Mouse (Mus musculus): ENCODE measurements around the gene Arfgef2.

Gene Arfgef2

DNA sequence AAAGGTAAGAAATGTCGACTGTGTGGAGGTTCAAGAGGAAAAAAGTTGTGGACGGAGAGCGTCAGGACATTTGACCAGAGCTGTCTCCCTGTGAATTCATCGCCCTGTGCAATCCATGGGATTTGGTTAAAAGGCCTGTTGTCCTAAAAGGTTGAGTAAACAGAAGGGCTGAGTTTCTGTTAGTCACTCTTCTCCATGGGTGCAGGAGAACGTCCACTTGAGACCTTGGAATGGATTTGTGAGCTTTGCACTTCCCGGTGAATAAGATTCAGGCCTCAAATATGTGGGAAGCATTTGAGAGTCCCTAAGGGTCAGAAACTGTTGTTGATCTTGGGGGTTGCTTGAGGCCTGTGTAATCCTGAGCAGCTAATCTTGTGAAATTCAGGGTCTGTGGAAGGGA lies 1.4 kb downstream of the Arfgef2 start:
- no peak for DNase-seq (ENCODE audit: low spot score)

DNA sequence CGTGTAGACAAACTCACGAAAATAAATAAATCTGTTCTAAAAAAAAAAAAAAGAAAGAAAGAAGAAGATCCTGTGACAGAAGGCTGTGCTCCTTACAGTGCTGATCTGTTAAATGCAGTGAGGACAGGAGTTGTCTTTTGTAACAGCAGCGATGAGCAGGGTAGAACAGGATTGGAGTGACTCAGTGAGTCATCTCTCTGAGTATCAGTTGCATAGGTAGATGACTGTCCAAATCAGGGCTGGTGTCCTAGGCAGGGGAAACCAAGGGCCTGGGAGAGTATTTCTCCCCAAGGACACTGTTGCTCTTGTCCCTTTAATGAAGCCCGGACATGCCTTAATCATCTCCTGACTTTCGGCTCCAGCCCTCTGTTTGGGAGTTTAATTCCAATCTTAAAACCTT lies 4.1 kb downstream of the Arfgef2 start:
- no peak for DNase-seq (ENCODE audit: low spot score)

DNA sequence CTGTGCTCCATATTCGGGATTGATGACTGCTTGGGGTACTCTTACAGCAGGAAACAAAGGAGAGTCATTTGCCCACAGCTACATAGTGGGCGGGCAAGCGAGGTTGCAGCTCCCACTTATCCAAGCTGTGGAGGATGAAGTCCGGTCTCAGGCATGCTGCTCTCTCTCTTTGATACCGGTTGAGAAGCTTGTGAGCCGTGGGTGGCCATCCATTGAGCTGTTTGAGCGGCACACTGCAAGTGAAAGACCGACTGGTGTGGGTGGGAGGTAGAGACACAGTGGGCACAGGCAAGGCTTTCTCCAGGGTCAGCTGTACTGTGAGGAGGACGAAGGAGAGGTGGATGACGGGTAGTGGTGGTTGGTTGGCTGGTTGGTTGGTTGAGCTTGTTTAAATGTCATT lies 5.4 kb downstream of the Arfgef2 start:
- no peak for DNase-seq (ENCODE audit: low spot score)

DNA sequence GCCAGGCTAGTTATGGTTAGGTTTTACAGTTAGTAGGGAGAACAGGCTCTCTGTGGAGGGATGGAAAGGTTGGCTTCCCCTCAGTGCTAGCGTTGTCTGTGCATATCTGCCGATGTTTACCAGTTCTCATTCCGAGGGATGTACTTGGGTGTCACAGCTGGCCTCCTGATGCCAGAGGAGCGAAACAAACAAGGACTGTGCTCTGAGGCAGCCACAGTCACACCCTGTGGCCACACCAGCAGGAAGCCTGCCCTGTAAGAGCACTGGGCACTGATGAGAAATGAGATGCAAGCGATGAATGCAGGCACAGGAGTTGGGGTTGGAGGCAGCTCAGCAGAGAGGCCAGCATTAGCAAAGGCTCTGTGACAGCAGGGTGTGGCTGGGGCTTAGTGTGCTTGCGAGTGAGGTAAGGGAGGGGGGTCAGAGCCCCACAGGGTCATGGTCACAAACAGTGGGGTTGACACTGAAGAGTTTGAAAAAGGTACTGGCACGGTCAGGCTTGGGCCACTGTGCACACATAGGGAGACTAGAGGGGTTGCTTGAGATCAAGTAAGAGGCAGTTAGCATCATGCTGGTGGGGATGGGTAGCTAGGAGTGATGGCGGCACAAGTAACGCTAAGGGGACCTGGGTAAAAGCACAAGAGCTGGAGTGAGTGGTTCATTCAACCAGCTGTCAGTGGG lies 13.2 kb downstream of the Arfgef2 start:
- DNase-seq (ENCODE audit: low spot score) = no peak

DNA sequence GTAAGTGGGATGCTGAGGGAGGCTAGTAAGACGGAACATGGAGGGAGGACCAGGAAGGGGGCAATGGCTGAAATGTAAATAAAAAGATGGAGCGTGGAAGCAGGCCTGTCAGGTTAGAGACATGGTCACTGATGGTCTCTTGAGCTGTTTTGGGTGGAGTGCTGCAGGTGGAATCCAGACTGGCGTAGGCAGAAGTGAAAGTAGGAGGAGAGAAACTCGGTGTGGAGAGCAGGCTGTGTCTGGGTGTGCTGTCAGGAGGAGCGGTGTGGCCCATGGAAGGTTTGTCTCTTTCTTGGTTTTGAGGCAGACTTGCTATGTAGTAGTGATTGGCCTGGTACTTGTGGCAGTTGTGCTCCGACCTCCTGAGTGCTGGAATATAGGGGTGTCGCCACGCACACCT lies 14.5 kb downstream of the Arfgef2 start:
- DNase-seq (ENCODE audit: low spot score) = no peak

DNA sequence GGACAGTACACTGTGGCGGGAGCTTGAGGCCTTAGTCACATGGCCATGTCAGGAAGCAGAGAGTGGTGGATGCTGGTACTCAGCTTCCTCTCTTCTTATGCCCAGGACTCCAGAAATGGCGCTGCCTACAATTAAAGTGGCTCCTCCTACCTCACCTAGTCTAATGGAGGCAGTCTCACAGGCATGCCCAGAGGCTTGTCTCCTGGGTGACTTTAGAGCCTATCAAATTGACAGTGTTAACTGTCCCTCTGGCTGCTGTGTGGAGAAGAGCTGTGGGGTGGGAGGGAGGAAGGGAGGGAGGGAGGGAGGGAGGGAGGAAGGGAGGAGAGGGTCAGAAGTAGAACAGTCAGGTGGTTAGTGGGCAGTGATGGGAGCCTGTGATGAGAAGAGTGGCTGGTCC lies 15.5 kb downstream of the Arfgef2 start:
- DNase-seq (ENCODE audit: low spot score) = no peak

DNA sequence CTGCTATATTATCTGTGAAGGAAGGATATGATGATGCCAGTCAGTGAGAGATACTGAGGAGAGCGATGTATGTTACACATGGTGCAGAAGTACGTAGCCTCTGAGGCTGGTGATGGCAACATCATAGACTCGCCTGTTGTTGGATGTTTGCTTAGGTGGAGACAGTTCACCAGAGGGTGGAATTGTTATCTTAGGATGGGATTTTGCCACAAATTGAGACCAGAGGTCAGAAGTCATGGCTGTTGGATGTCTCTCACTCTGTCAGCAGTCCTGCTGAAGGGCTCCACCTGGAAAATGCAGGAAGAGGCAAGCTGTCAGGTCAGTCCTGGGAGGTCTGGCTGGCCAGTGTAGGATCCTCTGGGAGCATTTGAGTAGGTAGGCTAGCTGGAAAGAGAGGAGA lies 16.0 kb downstream of the Arfgef2 start:
- DNase-seq (ENCODE audit: low spot score) = no peak

DNA sequence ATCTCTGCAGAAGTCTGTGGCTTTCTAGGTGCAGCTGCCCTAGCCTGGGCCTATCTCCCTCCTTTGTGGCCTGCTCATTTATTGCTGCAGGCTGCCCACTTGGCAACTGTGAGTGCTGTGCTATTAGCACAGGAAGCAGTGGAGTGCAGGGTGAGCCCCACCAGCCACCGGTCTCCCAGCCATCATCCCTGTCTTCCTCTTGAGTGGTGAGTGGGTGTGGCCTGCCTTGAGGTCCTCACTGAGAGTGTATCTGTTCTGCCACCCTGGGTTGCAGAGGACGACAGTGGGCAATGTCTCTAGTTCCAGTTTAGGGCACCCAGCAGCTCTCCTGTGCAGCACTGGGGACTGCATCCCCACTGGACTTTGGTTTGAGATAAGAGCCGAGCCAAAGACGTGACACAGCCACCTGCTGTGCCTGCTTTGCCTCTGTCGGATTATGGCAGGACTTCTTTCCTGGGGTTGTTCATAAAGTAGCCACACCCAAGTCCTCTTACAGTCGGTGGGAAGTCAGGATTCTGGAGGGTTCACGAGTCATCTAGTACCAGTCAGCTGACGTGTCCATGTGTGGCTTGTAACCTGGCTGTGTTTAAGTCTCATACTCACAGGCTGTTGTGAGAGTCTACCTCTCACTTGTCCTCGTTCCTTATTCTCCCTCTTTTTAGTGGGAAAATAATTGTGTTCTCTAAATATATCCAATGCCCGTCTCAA lies 16.9 kb downstream of the Arfgef2 start:
- no peak for DNase-seq (ENCODE audit: low spot score)

DNA sequence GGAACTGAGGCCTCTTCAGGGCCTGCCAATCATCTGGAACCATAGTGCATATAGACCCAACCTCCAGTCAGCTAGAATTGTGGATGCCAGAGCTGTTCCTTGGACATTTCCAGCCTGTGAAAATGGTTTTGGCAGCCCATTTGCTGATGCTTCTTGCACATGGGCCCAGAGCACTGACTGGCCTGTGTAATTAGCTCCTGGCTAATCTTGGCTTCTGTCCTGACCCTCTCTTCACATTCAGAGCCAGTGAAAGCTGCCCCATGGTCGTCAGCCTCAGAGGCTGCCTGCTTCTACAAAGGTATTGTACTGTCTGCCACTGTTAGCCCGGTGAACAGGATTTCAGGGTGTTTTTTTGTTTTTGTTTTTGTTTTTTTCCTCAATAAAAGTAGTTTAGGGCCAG lies 17.5 kb downstream of the Arfgef2 start:
- no peak for DNase-seq (ENCODE audit: low spot score)

DNA sequence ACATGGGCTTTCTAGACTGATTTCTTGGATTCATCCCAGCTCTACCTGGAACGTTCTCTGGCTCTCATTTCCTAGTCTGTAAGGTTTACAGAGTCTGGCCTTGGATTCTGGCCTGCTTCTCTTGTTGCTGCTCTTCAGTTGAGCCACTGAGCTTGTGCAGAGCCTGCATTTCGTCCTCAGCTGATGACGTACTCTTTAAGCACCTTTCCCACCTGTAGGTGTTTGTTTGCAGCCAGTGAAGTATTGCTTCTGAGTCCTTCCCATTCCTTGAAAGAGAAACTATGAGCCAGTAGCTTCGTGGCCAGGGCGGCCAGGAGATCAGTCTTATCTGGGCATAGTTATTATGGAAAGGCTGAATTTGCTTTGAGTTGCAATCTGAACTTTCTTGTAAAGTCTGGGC lies 19.0 kb downstream of the Arfgef2 start:
- no peak for DNase-seq (ENCODE audit: low spot score)

DNA sequence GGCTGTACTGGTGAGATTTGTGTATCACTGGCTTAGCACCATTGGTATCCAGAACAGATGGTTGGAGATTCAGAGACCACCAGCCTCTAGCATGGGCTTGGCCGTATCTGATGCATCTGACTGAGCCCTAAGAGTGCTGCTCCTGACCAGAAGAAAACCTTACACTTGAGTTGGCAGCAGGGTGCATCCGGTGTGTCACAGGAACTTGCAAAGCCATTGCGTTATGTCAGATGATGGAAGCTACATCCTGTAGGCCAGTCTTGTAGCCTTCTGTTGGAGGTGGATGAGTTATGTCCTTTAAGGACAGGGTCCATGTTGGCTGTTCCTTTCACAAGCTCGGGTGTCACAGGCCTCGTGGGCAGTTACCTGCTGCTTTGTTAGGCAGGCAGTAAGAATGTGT lies 19.6 kb downstream of the Arfgef2 start:
- no peak for DNase-seq (ENCODE audit: low spot score)

DNA sequence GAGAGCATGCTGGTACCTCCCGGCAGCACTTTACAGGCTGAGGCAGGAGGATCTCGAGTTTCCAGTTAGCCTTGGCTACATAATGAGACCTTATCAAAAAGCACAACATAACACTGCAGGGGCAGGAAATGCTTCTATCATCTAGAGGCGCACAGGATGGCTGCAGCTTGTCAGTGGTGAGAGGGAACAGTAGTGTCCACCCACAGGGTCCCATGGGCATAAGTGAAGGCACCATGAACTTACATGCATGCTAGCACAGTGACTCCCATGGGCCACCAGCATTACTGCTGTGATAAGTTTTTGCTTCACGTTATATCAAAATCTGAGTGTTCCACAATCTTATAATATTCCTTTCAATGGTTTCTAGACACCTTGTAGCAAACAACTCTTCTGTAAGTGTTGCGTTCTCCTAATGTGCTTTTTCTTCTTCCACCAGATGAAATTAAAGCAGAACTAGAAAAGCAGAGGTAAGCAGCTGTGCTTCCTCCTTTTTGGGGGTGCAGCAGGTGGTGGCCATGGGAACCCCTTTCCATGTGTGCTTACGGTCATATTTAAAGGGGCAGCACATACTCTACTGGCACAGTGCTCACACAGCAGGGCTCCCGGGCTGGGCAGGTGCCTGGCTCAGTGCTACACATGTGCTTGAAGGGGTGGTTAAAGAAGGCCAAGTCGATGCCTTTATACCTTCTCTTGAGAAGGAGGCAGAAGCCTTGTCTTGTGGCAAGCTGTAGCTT lies 21.3 kb downstream of the Arfgef2 start:
- DNase-seq (ENCODE audit: low spot score) = no peak

DNA sequence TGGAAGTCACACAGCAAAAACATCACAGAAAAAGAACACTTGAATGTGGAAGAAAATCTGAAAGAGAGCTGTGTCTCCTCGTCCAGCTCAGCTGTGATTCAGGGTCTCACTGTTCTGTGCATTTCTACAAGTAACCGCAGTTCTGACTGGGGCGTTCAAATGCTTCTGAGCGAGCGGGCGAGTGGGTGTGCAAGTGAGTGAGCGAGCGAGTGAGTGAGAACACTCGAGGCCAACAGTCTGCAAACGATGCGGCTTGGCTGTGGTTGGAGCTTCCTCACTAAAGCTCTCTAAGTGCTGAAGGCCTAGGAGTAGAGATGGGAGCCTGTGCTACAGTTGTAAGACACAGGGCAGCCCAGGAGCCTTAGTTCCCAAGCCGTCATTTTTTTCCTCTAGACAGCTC lies 22.9 kb downstream of the Arfgef2 start:
- DNase-seq (ENCODE audit: low spot score) = no peak

DNA sequence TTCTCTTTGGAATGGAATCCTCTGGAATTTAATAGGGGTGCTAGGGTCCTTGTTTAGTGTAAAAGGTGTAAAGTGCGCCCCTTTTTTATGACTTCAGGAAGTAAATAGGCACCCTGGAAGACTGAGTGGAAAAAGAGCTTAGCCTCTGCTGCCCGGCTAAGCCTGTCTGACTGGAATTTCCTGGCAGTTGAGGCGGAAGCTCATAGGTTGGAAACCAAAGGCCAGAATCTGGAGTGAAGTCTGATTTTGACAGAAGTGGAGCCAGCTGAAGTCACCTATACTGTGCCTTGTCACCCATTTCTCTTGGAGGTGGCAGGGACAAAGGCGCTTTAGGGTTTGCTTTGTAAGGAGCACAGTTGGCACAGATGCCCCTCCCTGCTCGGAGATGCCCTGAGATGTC lies 25.0 kb downstream of the Arfgef2 start:
- DNase-seq (ENCODE audit: low spot score) = no peak

DNA sequence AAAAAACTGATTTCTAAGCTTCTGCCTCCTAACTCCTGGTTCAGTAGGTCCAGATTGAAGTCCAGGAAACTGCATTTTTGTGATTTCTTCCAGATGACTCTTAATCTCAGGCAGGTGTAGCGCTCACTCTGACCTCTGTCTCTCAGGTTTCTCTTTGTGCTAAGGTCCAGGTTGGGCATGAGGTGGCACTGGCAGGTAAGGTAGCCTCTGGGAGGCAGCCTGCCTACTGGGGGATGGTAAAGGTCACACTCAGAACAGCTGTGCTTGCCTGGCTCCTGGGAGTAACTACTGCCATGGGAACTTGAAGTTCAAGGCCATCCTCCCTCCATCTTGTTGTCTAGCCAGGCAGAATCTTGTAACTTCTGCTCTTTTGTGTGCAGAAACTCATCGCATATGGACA lies 28.7 kb downstream of the Arfgef2 start:
- DNase-seq (ENCODE audit: low spot score) = no peak

DNA sequence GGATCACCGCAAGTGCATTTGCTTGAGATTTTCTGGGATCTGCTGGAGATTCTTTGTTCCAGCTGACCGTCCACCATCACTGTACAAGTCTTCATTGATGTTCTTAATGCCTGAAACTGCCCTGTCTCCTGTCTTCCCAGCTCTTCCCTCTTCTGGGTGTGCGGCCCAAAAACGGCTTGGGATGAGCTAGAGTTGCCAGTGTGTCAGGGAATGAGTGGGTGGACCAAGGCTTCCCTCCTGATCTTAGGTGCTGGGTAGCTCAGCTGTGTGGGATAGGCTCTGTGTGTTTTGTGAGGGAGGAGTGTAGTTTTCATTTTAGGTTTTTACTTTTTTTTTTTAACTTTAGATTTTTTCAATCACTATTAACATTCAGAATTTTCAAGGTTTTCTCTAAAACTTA lies 29.4 kb downstream of the Arfgef2 start:
- DNase-seq (ENCODE audit: low spot score) = no peak

DNA sequence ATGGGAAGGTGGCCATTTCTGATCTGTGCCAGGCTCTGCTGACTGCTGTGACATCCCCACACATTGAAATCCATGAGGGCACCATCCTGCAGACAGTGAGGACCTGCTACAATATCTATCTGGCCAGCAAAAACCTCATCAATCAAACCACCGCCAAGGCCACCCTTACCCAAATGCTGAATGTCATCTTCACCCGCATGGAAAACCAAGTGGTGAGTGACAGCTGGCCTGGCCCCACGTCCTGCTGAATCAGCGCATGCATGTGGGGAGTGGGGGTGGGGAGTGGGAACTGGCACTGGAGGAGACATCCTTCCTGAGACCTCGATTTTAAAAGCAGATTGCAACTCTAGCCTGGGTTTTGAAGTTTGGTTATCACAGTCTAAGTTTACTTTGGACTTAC lies 30.2 kb downstream of the Arfgef2 start:
- no peak for DNase-seq (ENCODE audit: low spot score)

DNA sequence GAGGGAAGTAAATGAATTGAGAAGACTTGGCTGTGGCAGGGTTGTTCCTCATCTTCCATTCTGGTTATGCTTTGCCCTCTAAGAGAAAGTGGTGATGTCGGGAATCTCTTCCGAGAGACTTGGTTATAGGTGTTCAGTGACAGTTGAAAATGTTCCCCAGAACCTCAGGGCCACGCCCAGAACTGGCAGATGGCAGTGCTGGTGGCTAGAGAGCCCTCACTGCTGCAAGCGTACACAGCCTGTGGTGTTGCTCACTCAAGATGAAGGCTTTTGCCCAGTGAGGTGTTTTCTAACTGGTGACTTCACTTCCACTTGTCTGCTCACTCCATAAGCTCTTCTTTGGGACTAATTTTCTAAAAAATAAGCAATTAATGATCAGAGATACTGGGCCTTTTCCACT lies 36.4 kb downstream of the Arfgef2 start:
- DNase-seq (ENCODE audit: low spot score) = no peak

DNA sequence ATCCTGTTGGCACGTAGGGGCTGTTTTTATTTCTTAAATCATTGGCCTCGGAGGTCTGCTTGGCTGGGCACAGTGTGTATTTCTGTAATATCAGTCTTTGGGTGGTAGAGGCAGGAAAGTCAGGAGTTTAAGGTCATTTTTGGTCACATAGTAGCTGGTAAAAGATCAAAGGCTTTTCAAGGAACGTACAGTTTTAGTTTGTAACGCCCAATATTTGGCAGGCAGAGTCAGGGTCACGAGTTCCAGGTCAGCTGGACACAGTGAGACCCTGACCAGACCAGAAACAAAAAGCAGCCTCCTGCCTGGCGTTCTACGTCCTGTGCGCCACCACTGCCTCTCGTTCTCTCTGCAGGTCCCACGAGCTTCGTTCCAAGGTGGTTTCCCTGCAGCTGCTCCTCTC lies 45.3 kb downstream of the Arfgef2 start:
- DNase-seq (ENCODE audit: low spot score) = no peak

DNA sequence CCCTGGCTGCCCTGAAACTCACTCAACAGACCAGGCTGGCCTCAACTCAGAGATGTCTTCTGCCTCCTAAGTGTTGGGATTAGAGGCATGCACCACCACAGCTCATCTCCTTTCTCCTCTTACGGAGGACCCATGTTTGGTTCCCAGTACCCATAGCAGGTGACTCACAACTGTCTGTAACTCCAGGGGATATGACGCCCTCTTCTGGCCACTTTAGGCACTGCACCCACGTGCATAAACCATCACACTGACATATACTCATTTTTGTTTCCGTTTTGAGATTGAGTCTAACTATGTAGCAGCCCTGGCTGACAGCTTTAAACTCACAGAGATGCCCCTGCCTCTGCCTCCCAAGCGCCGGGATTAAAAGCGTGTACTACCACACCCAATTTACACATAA lies 46.9 kb downstream of the Arfgef2 start:
- no peak for DNase-seq (ENCODE audit: low spot score)

DNA sequence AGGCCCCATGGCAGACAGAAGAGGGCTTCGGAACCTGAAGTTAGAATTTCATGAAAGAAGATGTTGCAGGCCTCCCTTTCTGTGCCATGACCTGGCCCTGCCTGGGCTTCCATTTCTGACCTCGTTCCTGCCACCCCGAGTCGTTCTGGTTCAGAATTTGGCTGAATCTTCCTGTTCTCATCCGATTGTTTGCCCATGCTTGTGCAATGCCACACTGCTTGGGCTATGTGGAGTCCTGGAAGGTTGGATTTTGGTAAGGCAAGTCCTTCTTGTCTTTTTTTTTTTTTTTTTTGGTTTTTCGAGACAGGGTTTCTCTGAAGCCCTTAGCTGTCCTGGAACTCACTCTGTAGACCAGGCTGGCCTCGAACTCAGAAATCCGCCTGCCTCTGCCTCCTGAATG lies 50.4 kb downstream of the Arfgef2 start:
- DNase-seq (ENCODE audit: low spot score) = no peak

DNA sequence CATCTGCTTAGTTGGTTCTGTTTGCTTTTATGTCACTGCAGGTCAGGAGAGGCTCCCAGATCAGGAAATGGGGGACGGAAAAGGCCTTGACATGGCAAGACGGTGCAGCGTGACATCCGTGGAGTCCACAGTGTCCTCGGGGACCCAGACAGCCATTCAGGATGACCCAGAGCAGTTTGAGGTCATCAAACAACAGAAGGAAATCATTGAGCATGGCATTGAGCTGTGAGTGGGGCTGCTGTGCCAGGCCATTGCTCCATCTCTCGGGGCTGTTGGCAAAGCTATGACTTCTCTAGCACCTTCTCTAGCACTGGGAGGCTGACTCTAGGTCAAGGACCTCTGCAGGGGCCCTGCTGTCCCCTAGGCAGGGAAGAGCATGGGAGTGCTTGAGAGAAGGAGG lies 51.0 kb downstream of the Arfgef2 start:
- DNase-seq (ENCODE audit: low spot score) = no peak

DNA sequence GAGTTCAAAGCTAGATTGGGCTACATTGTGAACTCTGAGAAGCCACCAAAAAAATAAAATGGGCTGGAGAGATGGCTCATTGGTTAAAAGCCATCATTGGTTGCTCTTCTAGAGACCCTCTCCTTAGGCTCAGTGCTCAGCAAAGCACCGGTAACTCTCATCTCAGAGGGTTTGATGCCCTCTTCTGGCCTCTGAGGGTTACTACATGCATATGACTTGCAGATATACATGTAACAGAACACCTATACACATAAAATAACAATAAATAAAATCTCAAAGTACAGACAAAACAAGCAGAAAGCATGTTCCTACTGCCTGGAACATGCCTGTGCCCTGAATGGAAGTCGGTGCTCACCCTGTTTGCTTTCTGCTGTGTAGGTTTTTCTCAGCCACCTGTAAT lies 51.7 kb downstream of the Arfgef2 start:
- no peak for DNase-seq (ENCODE audit: low spot score)

DNA sequence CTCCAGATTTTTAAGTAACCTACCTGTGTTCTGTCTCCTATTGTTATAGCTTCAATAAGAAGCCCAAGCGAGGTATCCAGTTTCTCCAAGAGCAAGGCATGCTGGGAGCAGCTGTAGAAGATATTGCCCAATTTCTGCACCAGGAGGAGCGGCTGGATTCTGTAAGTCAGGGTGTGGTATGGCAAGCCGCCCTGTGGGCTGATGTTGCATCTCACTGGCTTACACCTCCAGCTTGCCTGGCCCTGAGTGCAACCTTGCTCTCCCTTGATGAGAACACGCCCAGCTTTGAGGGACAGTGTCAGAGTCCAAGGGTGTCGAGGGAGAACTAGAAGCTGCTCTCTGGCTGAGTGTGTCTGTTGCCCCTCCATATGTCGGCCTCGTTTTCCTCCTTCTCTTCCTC lies 53.8 kb downstream of the Arfgef2 start:
- DNase-seq (ENCODE audit: low spot score) = no peak
